Mouse (Mus musculus): ENCODE measurements at regions not wholly inside any gene's neighbourhood (a gene's known extent, or its start where the extent isn't known, plus 50 kb on each side); places are given as distances from the start of the nearest gene placed in this dataset.

DNA sequence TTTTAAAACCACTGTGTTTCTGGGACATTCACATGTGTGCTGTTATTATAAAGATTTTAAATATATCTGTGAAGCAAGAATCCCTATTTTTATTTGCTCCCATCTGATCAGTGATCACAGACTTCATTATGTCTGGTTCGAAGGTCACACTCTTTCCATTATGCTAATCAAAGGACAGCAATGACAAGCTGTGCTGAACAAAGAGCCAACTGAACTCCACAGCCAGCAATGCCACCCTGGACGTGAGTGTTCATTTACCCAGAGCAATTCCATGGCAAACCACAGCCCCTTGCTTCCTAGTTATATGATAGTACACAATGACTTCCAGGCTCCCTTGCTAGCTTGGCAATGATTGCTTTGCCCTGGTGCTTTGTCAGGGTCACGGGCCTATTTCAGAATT, 55.6 kb upstream of the Ccdc190 start:
- no peak for DNase-seq (ENCODE audit: low spot score)

DNA sequence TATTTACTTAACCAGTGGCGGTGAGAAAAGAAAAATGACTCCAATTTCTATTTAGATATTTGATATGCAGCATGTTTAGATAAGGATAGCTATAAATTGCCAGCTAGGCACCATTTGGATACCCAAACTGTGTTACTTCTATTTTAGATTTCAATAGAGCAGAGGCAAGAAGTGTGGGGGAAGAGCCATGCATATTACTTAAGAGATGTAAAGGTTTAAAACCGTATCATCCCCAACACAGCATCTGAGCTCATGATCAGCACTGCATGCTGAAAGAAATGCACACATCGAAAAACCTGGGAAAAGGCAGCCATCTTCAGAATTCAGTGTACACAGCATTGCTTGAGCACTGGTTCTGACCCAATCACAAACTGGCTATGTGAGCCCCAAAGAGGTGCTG, 59.8 kb upstream of the Ccdc190 start:
- DNase-seq (ENCODE audit: low spot score): no peak

DNA sequence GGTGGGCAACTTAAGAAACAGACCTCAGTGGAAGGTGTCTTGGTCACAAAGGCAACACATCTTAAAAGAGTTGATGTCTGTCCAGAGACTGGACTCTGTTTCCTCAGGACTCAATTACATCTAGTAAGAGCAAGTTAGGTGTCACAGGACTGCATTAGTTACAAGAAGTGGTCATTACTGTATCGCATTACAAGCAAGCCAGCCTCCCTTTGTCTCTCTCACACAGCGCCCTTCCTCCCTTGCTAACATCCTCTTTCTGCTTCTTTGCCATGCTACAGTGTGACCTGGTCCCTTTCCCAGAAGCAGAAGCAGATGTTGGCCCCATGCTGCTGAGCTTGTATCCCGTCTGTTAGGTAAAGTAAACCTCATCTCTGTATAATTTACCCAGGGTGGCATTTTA, 61.0 kb upstream of the Ccdc190 start:
- DNase-seq (ENCODE audit: low spot score): no peak

DNA sequence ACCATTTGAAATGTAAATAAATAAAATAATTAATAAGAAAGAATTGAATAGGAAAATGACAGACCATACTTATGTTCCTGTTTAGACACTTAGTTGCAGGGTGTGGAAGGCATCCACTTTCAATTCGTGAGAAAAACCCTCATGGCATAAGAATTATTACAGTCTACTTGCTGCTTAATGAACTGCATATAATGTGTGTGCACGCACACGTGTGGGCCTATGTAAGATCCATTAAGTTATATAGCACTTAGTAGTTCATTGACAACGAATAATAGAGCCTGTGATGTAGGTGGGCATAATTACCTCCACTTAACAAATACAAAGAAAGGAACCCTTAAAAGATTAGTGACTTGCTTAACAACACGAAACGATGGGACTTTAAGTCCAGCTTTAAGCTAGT, 61.6 kb upstream of the Ccdc190 start:
- no peak for DNase-seq (ENCODE audit: low spot score)

DNA sequence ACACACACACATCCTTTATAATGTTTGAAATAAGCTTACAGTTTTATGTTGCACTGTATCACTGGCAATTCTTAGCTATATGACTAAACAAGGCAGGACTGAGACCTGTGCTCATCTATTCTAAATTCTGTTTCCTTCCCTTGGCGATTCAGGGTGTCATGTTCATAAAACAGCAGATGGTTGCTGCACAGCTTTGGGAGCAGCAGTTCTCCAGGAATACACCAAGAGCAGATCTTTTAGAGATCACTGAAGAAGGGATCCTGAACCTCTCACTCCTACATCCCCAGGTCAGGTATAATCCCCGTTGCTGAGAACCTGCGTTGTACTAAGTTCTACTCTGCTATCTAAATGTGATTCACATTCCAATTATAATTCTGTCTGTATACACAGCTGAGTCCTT, 69.4 kb upstream of the Ccdc190 start:
- no peak for DNase-seq (ENCODE audit: low spot score)

DNA sequence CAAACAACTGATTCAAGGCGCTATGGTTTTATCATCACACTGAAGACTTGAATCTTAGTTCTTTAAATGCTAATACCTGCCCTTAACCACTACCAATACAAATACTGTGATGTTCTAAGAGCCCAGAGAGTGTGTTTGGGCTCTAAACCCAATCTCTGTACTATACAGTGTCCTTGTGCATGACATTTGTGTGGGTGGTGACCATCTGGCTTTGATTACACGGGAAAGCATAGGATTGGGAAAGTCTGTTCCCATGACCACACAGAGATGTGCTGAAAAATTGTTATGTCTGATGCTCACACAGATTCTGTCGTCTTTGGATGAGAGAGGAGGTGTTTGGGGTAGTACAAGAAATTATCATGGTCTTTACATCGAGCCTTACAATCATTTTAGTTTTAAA, 76.8 kb upstream of the Ccdc190 start:
- no peak for DNase-seq (ENCODE audit: low spot score)

DNA sequence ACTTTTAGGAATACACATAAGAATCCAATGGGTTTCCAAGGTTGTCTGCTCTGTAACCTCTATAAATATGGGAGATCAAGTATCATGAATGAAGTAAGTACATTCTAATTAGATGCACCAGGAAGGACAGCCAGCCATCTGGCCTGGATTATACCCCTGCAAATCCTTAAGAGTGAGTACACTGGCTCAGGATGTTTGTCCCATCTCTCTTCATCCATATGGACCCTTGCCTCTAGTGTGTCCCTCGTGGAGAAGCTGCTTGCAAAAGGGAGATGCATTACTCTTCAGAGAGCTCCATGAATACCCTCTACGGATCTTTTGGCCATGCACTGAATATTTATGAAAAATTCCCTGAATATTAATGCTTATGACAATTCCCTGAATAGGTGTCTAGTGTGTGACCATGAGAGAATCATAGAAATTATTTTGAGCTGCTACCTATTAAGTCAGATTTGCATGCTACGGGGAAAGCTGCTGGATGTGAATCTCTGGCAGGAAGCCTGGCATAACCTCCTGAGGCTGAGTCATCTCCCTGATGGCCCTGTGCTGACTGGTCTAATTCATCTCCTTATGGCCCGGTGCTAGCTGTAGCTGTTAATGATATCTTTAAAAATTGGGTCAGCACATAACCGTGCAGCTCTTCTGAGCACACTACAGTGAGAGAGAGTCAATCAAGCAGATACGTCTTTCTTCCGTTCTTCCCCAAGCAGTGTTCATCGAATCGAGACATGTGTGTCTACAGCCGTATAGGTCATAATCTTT, 80.0 kb upstream of the Ccdc190 start:
- DNase-seq (ENCODE audit: low spot score): peak; percentile 44

DNA sequence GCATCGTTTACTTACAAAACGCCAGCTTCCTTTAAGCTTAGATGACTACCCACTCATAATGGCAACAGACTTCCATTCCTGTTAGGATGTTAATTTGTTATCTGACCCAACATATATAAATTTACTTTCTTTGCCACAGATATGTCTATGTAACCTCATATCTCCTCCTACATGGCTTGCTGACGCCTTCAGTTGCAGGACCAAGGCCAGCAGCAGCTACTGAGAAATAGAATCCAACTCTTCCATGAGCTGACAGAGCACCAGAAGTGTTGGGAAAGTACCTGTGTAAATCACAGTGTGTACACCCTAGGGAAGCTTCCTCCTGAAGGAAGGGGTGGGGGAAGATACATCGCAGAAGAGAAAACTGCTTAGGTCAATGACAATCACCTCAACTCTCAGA, 86.0 kb upstream of the Ccdc190 start:
- peak; percentile 5 for DNase-seq (ENCODE audit: low spot score)

DNA sequence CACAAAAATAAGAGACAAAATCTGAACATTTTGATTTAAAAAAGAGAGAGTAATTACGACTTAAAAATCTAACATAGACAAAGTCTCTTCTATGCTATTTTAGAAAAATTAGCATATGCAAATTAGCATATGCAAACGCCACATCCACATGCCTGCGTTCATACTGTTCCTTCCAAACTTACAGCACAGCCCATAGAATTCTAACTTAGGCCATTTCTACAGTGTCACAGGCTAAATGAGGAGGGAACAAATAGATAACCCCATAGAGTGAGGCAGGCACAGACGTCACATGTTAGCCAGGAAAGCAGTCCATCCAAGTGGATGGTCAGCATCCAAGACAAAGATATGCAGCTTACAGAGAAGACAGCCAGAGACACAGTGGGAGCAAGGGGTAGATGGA, 87.5 kb upstream of the Ccdc190 start:
- no peak for DNase-seq (ENCODE audit: low spot score)

DNA sequence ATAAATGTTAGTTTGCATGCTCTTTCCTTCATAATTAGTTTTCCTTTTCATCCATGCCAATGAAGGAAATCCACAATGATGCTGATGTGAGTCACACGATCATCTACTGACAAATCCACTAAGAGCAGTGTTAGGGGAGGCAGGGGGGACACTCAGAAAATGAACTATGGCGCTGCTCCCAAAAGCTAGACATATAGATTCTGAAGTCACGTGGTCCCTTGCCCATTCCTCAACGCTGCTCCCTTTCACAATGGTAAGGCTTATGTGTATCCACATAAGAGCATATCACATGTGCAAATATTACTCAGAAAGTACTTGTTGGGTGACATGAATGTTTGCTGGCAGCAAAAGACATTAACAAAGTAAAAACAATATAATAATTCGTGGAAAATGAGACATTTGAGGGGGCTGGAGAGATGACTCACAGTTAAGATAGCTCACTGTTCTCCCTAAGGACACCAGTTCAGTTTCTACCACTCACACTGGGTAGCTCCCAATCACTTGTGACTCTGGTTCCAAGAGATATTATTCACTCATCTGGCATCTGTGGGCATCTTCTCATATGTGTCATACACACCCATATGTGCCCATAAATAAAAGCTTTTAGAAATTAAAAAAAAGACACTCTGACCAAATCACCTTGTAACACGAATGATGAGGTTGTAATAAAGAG, 88.3 kb upstream of the Ccdc190 start:
- no peak for DNase-seq (ENCODE audit: low spot score)

DNA sequence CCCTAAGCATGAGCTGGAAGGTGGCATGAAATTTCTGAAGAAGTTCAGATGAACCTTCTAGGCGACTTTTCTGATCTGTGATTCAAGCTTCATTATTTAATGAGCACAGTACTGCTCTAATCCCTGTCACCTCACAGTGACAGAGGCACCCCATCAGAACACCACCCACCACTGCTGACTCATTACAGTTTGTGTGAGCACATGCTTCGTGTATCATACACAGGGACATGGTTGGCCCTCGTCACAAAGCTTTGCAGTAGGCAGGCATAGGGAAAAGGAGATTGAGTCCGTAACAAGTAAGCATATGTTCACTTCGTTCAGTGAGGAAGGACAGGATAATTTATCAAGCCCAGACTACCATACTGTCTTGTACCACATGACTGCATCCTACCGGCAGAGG, 85.9 kb upstream of the Rgs4 start:
- no peak for DNase-seq (ENCODE audit: low spot score)

DNA sequence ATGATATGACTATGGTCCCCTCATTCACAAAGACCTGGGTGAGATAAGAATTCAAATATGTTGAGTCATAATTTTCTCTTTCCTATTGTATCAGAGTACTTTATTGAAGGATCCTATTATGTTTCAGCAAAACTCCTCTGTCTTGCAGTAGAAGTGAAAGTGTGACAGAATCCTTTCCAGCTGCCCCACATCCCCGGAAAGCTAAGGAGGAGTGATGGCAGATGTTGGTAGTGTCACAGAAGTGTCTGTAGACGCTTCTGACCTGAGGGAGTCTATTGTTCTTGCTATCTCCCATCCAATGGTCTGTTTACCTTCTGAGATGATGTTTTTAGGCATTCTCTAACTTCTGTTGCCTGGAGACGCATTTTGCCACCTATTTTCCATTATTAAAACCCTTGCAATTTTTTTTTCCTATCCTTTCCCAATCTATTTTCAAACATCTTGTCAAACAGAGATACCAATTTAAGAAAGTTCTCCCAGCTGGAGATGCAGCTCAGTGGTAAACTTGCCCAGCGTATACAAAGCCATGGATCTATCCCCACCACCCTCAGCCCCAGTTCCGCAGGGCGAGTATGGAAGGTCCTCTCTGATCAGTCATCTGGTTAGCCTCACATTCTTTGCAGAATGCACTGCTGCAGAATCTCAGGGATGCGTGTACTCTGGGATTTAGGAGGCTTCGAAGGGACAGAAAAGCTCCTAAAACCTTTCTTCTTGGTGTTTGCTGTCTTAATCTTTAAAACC, 84.1 kb upstream of the Rgs4 start:
- DNase-seq (ENCODE audit: low spot score): no peak

DNA sequence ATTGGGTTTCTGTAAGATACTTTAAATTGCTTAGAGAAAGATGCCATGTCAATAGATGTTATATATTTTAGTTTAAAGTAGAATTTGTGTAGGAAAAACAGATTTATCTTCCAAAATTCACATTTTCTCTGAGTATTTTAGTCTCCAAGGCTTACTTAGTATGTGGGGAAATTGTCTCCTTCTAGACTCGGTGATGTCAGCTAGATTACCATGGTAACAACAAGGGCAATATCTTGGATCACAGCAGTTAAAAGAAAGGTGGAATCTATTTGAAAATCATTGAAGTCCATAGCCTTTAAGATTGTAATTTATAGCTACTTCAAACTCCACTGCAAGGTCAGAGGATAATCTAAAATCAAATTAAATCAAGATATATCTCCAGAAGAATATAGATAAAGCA, 83.2 kb upstream of the Rgs4 start:
- no peak for DNase-seq (ENCODE audit: low spot score)

DNA sequence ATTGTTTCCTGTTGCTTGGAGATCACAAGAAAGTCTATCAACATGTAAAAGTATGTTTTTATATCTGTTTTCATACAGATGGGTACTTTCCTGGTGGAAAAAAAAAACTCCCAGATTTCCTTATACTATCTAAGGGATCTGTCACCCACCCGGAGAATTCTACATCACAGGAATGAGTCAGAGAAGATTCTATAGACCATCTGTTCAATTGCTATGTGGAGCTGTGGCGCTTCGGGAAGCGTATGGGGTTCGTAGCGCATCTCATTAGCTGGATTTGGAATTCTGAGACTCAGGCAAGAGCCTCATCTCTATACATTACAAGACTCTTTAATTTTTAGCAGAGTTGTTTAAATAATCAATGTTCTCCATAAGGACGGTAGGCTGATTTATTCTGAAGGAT, 74.6 kb upstream of the Rgs4 start:
- no peak for DNase-seq (ENCODE audit: low spot score)

DNA sequence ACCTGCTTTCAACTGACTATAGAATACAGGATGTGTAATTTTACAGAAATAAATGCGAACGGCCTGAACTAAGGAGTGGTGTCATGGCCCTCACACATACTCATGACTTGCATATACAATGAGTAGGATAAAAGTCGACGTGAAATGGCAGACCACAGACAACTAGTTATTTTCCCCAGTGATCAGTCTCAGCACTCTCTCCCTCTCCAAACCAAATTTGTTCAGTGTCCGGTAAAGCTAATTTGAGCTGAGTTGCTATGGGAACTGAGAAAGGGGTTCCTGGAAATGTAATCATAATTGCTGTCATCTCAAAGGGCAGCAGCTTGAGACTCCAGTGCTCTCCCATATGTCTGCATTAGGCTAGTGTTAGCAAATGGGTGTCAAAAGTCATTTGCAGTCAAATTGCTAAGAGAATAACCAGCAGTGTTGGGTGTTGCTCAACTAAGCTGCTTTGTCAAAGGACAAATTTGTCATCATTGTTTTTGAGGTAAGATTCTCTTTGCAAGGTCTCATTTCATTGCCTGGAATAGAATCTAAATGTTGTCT, 72.0 kb upstream of the Rgs4 start:
- DNase-seq (ENCODE audit: low spot score): no peak

DNA sequence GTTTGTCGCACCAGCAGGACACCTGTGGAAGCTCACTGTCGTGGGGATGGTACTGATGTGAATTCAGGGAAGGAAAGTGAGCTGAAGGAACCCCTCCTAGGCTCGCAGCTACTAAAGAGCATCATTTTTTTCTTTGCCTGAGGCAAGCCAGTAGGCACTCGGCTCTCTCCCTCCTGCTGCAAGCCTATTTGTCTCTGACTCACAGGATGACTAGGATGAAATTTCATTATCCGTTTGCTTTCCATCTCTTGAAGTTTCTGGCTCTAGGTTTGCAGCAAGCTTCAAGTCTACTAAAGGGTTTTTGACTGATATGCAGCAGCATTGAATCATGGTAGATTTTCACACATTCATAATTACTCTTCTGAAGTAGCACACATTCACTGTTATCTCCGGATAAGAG, 69.5 kb upstream of the Rgs4 start:
- no peak for DNase-seq (ENCODE audit: low spot score)

DNA sequence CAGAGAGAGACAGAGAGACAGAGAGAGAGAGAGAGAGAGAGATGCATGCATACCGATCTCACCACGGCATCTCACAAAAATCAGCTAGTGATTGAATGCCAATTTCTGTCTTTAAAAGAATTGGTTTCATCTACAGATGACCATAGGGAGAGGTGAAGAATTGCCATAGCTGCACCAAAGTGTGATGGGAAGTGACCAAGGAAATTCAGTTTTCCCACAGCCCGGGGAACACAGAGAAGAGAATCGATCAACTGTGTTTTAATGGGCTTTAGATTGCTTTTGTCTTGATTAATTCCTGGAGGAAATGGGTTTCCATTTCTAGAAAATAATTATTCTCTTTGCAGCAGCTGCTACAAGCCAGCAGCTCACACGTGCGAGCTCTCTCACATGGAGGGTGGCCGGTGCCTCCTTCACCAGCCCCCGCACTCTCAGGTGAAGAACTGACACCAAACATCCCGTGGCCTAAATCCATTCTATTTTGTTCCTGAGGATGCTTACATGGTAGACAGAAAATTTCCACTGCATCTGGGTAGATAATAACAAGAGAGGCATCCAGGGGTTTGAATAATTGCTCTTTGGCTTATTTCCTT, 65.2 kb upstream of the Rgs4 start:
- DNase-seq (ENCODE audit: low spot score): no peak

DNA sequence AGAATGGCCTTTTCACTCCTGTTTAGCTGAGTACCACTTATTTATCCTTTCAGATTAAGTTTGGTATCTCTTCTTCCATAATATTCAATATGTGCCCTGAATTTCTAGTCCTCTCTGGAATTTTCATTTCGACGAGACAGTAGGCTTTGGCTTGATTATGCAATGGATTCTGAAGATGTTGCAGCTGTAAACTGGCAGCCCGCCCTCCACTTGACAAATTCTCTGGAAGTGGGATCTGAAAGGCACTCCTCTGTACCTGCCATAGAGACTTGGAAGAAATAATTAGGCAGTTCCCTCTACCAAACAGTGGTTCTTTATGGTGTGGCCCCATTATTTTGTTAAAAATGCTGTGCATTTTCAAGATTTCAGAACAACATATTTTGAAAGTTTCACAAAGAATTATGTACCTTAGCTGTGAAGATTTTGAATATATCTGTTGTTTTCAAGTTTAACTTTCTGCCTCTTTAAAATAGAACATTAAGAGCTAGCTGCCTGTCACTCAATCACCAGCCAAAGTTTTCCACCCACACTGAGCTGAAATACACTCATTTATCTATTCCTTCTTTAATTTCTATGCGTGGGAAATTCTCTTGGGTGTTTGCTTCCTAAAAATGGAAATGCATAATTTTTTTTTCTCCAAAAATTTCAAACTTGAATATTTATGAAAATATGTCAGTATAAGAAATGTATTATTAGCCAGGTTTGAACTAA, 56.1 kb upstream of the Rgs4 start:
- no peak for DNase-seq (ENCODE audit: low spot score)

DNA sequence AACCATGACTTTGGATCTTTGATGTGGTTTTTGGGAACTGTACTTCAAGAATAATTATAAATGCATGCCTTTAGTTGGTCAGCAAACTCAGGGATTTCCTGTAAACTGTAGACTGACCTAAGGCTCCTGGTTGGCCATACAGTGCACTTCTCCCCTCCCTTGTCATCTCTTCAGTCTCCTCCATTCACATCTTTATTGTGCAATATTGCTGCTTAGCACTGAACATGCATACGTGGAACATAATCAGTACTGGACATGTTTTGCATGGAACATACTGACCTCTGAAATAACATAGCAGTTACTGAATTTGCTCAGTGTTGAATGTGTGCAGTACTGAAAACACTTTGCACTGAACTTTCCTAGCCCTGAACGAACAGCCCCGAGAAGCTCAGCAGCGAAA, 55.4 kb upstream of the Rgs4 start:
- DNase-seq (ENCODE audit: low spot score): no peak

DNA sequence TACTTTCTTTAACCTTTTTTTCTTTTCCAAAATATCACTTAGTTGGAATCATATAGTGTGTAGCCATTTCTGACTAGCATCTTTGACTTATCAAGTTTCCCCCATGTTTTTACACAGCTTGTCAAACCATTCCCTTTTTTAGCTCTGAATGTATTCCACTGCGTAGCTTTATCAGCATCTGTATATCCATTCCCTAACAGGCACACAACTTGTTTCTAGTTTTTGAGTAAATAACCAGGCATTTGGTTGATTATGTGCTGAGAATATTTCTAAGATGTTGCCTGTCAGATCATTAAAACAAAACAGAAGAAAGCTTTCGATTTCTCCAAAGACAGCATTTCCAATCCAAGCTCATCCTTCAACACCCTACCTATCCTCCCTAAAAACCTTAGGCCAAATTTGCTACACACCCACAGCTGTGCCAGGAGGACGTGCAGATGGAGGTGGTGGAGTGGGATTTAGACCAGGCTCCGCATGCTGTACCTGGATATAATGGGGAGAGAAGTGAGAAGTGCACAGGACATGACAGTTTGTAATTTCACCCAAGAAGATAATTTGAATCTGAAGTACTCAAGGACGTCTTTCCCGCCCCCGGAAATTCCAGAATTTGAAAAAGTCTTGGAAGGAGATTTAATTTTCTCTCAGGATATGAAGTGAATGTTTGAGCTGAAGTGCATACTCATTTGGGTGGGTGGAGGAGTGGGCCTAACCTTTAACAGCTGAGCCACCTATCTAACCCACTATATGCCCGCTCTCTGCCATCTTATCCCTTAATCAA, 54.8 kb upstream of the Rgs4 start:
- DNase-seq (ENCODE audit: low spot score): no peak

Measured in gastrocnemius, adult 18-20 months (tissue).